Mouse (Mus musculus) forelimb bud, embryonic 11.5 days (tissue): ENCODE results near the gene Tstd2.

Experiments
- DNase-seq: peaks from one replicate; pipeline ENCODE4 v3.0.0-alpha.2; 2012; ENCODE audit warnings: low read depth, low spot score

Gene Tstd2

GRCm38 (mm10) chr4:46119514-46120094 lies 18.9 kb downstream of the Tstd2 start:
- no peak for DNase-seq

DNA sequence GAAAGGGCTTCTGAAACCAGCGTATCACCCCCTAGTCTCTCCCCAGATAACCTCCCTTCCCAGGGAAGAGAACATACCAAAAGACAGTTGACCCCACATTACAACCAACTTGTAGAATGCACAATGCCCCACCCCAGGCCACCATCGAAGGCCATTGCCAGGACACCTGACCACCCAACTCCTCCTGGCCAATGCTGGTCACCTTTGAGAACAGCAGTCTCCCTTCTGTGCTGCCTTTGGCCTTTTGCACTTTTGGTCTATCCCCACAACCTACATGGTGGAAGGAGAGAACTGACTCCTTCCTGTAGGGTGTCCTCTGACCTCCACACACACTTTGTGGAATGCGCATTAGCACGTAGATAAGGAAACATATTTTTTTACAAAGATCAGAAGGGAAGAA lies 21.0 kb downstream of the Tstd2 start:
- no peak for DNase-seq

DNA sequence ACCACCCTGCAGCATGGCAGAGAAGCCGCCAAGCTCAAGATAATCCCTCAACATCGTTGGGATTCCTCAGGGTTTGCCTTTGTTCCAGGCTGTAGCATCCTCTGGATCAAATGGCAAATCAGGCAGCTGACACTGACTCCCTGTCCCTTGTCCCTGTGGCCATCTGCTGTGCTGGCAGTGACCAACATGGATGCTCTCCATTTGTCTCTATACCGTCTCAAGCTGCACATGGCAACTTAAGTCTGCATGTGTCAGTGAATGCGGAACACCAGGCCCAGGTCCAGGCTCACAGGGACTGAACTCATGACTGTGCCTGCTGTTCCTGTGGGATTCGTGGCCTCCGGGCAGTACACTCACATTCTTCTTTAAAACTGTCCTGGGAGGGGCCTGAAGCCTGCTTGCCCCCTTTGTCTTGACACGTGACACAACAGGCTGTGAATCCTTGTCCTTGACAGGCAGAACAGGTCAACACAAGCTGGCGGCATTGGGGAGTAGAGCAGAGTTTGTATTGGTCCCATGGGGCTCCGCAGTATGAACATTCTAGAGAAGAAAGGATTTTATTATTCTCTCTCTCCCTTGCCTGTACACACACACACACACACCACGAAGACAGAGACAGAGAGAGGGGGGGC lies 21.8 kb downstream of the Tstd2 start:
- no peak for DNase-seq

DNA sequence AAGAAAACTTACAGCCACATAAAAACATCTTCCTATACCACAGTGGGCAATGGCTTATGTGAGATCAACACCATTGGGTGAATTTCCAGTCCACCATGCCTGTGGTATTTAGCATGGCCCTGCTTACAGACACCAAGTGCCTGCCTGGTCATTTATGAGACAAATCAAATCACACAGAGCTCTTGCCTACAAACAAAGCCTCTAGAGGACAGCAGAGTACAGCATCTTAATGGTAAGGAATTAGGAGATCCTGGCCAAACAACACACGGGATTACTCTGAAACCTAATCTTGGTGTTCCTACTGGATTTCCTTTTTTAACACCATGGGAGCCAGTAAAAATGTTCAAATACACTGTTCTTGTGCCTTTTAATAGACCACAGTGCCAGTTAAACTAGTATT lies 23.2 kb downstream of the Tstd2 start:
- no peak for DNase-seq

DNA sequence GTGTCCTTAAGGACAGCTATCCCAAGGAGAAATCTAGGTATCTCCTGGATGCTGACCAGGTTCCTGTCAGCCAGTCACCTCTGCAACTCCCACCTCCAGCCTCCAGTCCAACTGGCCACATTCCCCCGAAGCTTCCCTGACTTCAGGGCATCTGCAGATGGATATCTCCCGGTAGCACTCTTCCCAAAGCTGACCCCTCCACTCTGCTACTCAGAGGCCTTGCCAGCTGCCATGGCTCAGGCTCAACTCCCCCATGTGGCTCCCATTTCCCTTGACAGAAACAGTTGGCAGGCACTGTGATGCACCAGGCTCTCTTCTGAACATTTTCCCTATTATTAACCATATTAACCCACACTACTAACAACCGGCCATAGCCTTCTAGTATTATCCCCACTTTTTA lies 27.1 kb downstream of the Tstd2 start:
- no peak for DNase-seq

- no peak for DNase-seq
These were observed 28.4 kb downstream of the Tstd2 start for GRCm38 (mm10) chr4:46110084-46110483.

GRCm38 (mm10) chr4:46102078-46102769 lies 36.3 kb downstream of the Tstd2 start:
- DNase-seq = no peak

DNA sequence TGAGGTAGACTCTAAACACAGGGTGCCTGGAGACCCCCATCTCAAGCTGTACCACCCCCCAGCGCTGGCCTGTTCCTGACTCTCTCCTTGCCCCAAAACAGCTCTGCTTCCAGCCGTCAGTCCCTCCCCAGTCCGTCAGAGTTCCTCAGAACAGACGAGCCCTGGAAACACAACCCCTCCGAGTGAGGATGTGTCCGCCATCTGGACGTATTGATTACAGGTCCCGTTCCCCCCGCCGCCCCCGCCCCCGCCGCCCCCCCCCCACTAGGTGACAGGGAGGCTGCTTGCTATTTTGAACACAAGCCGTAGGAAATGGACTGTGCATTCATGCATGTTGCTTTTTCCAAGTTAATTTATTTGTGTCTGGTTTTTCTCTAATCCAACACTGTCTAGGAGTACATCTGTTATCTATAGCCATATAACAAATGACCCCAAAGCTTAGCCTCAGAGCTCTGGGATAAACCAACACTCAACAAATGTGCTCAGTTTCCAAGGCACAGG lies 37.2 kb downstream of the Tstd2 start:
- DNase-seq = peak; percentile 18

DNA sequence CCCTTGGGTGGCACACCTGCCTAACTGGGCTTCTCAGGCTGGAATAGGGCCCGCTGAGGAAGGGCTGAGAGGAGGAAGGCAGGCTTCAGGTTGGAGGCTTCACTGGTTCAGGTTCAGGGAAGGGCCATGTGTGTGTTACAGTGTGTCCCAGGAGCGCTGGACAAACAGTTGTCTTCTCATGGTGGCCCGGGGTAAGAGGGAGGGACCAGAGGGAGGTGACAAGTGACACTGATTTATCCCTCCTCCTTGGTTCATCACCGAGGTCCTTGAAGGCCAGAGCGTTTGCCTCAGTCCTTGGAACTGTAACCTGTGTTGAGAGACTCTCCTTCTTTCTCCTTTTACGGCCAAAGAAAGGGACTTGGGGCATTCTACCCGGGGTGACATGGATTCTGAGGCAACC lies 38.0 kb downstream of the Tstd2 start:
- DNase-seq = no peak

GRCm38 (mm10) chr4:46099132-46099531 lies 39.4 kb downstream of the Tstd2 start:
- DNase-seq = no peak

- no peak for DNase-seq
These were observed 40.9 kb downstream of the Tstd2 start for GRCm38 (mm10) chr4:46097591-46097990.

GRCm38 (mm10) chr4:46096546-46096945 lies 41.9 kb downstream of the Tstd2 start:
- no peak for DNase-seq

DNA sequence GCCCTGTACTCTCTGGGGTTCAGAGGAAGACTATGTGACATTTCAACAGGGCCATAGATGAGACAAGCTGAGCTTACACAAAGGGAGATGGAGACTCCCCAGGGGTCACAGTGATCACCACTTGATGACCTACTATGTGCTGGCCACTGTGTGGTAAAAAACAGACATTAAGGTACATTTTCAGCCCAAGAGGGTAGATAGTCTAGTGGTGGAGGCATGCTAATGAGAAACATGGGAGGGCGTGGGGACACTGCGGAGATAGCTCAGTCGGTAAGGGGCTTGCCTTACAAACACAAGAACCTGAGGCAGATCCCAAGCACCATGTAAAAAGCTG lies 42.7 kb downstream of the Tstd2 start:
- DNase-seq = no peak

- no peak for DNase-seq
These were observed 43.3 kb downstream of the Tstd2 start for GRCm38 (mm10) chr4:46094916-46095825.

DNA sequence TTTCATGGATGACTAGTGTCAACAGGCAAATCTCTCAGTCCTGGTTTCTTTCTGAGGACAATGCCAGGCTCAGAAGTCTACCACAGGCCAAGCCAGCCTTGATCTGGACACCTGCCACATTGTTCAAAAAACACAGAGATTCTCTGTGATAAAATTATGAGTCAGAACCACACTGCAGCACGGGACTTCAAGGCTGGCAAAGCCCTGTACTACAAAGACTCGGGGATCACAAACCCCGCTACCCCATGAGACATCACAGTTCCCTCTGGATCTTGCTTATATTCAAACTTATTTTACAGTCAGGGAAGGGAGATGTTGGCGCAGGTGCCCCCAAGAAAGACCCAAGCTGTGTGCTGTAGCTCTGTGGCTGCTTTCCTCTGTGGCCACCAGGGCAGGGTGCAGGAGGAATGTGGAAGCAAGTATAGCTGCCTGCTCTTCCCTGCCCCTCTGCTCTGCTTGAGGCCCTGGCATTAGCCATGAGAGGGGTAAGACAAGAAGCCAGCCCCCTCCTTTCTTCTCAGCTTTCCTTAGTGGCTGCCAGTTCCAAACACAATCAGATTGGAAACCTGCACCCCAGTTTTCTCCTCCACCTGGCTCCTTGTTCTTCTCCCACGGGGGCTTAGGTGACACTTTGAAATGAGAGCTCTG lies 45.9 kb downstream of the Tstd2 start:
- no peak for DNase-seq

DNA sequence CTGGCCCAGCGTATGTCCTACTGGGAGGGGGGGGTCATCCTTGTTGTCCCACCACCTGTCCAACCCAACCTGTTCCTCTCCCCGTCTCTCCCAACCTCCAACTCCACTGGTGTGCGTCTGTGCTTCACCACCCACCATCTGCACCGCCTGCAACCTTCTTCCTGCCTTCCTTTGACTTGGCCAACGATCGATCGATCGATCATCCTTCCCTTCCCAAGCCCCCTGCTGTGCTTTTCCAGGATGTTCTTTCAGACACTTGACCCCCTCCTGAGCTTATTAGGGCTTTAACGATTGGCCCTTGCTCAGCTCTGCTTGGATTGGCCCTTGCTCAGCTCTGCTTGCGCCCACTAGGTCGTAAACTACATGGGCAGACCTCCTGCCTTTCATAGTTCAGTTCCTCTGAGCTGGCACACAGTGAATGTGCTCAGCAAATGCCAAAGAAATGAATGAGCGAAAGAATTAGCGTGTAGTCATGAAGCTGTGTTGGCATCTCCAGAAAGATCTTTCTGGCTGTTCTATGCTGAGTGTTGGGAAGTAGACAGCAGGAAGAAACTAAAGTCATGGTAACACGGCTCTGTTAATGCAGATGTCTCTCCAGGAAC lies 48.9 kb downstream of the Tstd2 start:
- DNase-seq = no peak

DNA sequence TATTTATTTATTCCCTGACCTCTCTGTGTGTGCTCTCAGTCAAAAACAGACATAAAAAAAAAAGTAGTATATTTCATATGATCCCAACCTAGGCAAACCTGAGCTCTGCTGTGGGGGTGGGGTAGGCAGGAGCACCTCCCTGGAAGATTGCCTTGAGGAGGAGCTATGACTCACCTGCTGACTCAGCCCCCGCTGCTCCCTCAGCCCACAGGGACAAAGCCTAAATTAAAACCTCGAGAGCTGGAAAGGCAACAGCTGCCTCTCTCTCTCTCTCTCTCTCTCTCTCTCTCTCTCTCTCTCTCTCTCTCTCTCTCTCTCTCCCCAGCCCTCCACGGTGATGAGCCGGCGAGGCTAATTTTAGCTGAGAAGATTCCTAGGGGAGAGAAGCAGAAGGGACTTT lies 50.6 kb downstream of the Tstd2 start:
- no peak for DNase-seq

DNA sequence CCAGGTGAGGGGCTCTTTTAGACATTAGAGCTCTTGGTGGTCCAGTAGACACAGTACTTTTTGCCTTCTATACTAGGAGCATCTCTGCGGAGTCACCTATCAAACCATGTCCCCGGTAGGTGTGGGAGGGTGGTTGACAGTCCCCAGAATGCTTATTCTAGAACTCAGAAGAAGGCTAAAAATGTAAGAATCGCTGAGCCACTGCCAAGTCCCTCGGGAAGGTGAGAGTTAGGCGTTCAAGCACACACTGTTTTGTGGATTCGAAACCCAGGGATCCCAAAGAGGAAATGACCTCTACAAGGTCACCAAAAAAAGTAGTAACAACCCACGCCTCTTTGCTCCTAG lies 51.1 kb downstream of the Tstd2 start:
- DNase-seq = no peak

- no peak for DNase-seq
These were observed 51.6 kb downstream of the Tstd2 start for GRCm38 (mm10) chr4:46086718-46087426.

DNA sequence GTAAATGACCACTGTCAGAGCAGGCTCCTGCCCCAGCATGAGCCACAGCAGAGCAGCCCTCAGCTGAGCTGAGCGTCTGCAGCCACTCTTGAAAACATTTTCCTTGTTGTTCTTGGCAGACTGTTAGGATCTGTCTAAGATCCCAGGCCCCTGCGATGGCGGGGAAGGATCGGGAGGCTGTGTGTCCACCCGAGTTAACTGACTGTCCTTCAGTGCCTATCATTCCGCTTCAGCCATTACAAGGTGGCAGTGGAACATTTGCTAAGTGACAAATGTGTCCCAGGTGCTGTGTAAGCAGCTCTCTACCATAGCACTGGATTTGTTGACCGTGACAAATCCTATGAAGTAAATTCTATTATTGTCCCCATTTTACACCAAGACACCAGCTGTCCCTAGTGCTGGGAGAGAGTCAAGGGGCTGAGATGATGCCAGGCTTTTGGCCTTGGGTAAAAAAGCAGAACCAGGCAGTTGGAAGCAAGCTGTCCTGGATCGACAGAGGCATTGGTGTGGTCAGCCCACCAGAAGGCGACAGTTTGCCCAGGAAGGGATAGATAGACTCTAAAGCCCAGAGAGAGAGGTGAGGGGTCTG lies 53.2 kb downstream of the Tstd2 start:
- no peak for DNase-seq
